Mouse (Mus musculus): ENCODE data around the gene Robo3.

DNA sequence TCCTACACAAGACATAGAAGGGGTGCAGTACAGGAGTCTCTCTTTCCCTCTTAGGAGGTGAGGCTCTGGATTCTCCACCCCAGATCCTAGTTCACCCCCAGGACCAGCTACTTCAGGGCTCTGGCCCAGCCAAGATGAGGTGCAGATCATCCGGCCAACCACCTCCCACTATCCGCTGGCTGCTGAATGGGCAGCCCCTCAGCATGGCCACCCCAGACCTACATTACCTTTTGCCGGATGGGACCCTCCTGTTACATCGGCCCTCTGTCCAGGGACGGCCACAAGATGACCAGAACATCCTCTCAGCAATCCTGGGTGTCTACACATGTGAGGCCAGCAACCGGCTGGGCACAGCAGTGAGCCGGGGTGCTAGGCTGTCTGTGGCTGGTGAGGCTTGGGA lies 30.5 kb downstream of the Robo3 start:
- no peak for TF ChIP-seq CTCF (IDR thresholded peaks at IDR 0.05; ENCODE audit: low read depth, low read length)
- no peak for TF ChIP-seq GATA1 (IDR thresholded peaks at IDR 0.05; ENCODE audit: borderline replicate concordance, low read length)

All from G1E (cell line).